Mouse (Mus musculus) erythroblast, embryonic 14.5 days (primary cell): Measurements from ENCODE around the gene Zfp750.

Source experiments
- GATA1 ChIP-seq: IDR thresholded peaks from 2 replicates; pipeline ENCODE4 v1.6.1; 2012; ENCODE audit warnings: low read length, inconsistent platforms, mixed read lengths
- TAL1 ChIP-seq: IDR thresholded peaks from 3 replicates; pipeline ENCODE4 v1.6.1; 2012; ENCODE audit warnings: low read length, inconsistent platforms, mixed read lengths

- no peak for TF ChIP-seq GATA1
- no peak for TF ChIP-seq TAL1
Measured at GRCm38 (mm10) chr11:121490651-121491050, 28.5 kb downstream of the Zfp750 start.
